In genomic region chr10:5153047-5153446, GRCm38 (mm10) we compare ENCODE assay signal across 20 mouse cellular contexts.
"Had no signal": no experiment of that assay in that cellular context is flagged by ENCODE, and none has a peak within 500 bp of the region (broad histone marks: within the 10 kb centered on the region; RNA-seq: fewer than 3 reads in every experiment).

No protein-coding gene starts in this region.

- H3K27ac ChIP-seq: limb, embryonic 12.5 days; limb, embryonic 15.5 days; liver, embryonic 14.5 days; macrophage; midbrain, embryonic 12.5 days; midbrain, embryonic 15.5 days; neural tube, embryonic 12.5 days; neural tube, embryonic 15.5 days; stomach, postnatal 0 days had no signal

- H3K27me3 ChIP-seq: limb, embryonic 12.5 days; limb, embryonic 15.5 days; midbrain, embryonic 12.5 days; midbrain, embryonic 15.5 days; neural tube, embryonic 12.5 days; neural tube, embryonic 15.5 days had no signal

- H3K4me3 ChIP-seq: limb, embryonic 12.5 days; limb, embryonic 15.5 days; midbrain, embryonic 12.5 days; midbrain, embryonic 15.5 days; neural tube, embryonic 12.5 days; neural tube, embryonic 15.5 days had no signal

- DNase-seq: kidney, postnatal 14 days; kidney, postnatal 4 days; left cerebral cortex, postnatal 4 days; liver, postnatal 0 days; lung, embryonic 14.5 days; right cerebral cortex, adult 18-20 months; right cerebral cortex, postnatal 14 days; right cerebral cortex, postnatal 4 days; thymus, adult 2 months; thymus, postnatal 14 days; thymus, postnatal 4 days had no signal

- H3K36me3 ChIP-seq: limb, embryonic 12.5 days; limb, embryonic 15.5 days; midbrain, embryonic 12.5 days; neural tube, embryonic 12.5 days had no signal

- H3K4me1 ChIP-seq: limb, embryonic 12.5 days; limb, embryonic 15.5 days; midbrain, embryonic 12.5 days; midbrain, embryonic 15.5 days; neural tube, embryonic 12.5 days; neural tube, embryonic 15.5 days had no signal

- H3K9me3 ChIP-seq: limb, embryonic 12.5 days; limb, embryonic 15.5 days; midbrain, embryonic 12.5 days; midbrain, embryonic 15.5 days; neural tube, embryonic 12.5 days; neural tube, embryonic 15.5 days had no signal
